Mouse (Mus musculus) forebrain, embryonic 13.5 days (tissue): ENCODE data around the gene Pax7. TPM values are rescaled to one million over a fixed set of nuclear protein-coding genes. Genes with fewer than 3 reads are reported as not detected.

Source experiments
- ATAC-seq: fragments of 200-750 bp; cut with Nextera tagmentation; 2 replicates; pipeline ENCODE4 v1.8.0; 2017
- H3K27ac ChIP-seq: fragments of 300-500 bp; sonication (generic); 2 replicates; pipeline ENCODE4 v1.5.1; 2015; ENCODE audit warnings: inconsistent platforms, mild to moderate bottlenecking, moderate library complexity
- H3K27me3 ChIP-seq: fragments of 300-500 bp; sonication (generic); 2 replicates; pipeline ENCODE4 v1.6.1; 2015; ENCODE audit warnings: mild to moderate bottlenecking, inconsistent platforms
- H3K36me3 ChIP-seq: fragments of 300-500 bp; sonication (generic); 2 replicates; pipeline ENCODE4 v1.6.1; 2015; ENCODE audit warnings: mild to moderate bottlenecking, inconsistent platforms; ENCODE audit not compliant: poor library complexity, severe bottlenecking
- H3K4me1 ChIP-seq: fragments of 300-500 bp; sonication (generic); 2 replicates; pipeline ENCODE4 v1.6.1; 2015; ENCODE audit warnings: inconsistent platforms
- H3K4me2 ChIP-seq: fragments of 300-500 bp; sonication (generic); 2 replicates; pipeline ENCODE4 v1.6.1; 2015; ENCODE audit warnings: inconsistent platforms, mild to moderate bottlenecking, moderate library complexity
- H3K4me3 ChIP-seq: fragments of 300-500 bp; sonication (generic); 2 replicates; pipeline ENCODE4 v1.5.1; 2015; ENCODE audit warnings: mild to moderate bottlenecking, inconsistent platforms
- H3K9ac ChIP-seq: fragments of 300-500 bp; sonication (generic); 2 replicates; pipeline ENCODE4 v1.6.1; 2015; ENCODE audit warnings: mild to moderate bottlenecking, inconsistent platforms
- H3K9me3 ChIP-seq: fragments of 300-500 bp; sonication (generic); replicated peaks from 2 replicates; pipeline ENCODE4 v1.6.1; 2016; ENCODE audit warnings: inconsistent platforms
- WGBS: fragments of 180-500 bp; shearing (Covaris S2); methylation state at CpG from one replicate; pipeline ENCODE4 v1.1.7; 2015; 5-methylcytosine and 5-hydroxymethylcytosine counted together
- polyA plus RNA-seq: library from polyadenylated mRNA; unstranded; fragments of >200 nt; fragmentation: Nextera tagmentation; extraction: Ambion mirVana; gene quantifications from 2 replicates; pipeline ENCODE4 v1.2.1, GENCODE M21; 2015

The Pax7 gene
- polyA plus RNA-seq, 1 experiment from 2014 or later: 0.04 TPM

GRCm38 (mm10) chr4:139689627-139690269 is 143.6 kb downstream of the Pax7 start:
- no peak overlapping the region for H3K27ac ChIP-seq
- WGBS: 42% methylated on average over 7 of the region's 7 CpGs

GRCm38 (mm10) chr4:139688058-139688457 is 145.3 kb downstream of the Pax7 start:
- 0 out of 2 replicates have a peak, but pooled peaks cover 7% of the 10 kb centered on the region for H3K4me1 ChIP-seq
- ATAC-seq: no peak

More at GRCm38 (mm10) chr4:139689627-139690269, 143.6 kb downstream of the Pax7 start:
- no peak overlapping the region for H3K4me3 ChIP-seq
- H3K4me1 ChIP-seq: 0 out of 2 replicates have a peak, but pooled peaks cover 7% of the 10 kb centered on the region
- no peak for ATAC-seq
- no peak overlapping the region for H3K9ac ChIP-seq
- H3K27me3 ChIP-seq: peaks cover 23% of the 10 kb centered on the region; the same call in 1 of the 2 replicates
- no peak overlapping the region for H3K4me2 ChIP-seq
- H3K36me3 ChIP-seq: no peaks in the 10 kb centered on the region
- no peaks in the 10 kb centered on the region for H3K9me3 ChIP-seq

More at GRCm38 (mm10) chr4:139688058-139688457, 145.3 kb downstream of the Pax7 start:
- Histone ChIP-seq H3K9ac (no peak overlapping the region), H3K4me3 (no peak overlapping the region), H3K9me3 (no peaks in the 10 kb centered on the region), H3K36me3 (no peaks in the 10 kb centered on the region), H3K27ac (no peak overlapping the region), H3K27me3 (peaks cover 18% of the 10 kb centered on the region; the same call in 1 of the 2 replicates), H3K4me2 (no peak overlapping the region)
- 42% methylated on average over 9 of the region's 9 CpGs for WGBS

Other genes with a start within 250 kb of the Pax7 start
- gene Gm21969, start 230.3 kb downstream of the Pax7 start, polyA plus RNA-seq: not detected in 2 replicates
- gene Aldh4a1, start 210.7 kb downstream of the Pax7 start, polyA plus RNA-seq: 20.9 and 21.1 TPM in 2 replicates
- not detected in 2 replicates for gene Tas1r2, start 180.0 kb downstream of the Pax7 start, polyA plus RNA-seq
- gene Klhdc7a, start 134.5 kb upstream of the Pax7 start, polyA plus RNA-seq: 0.33 and 0.34 TPM in 2 replicates